Mouse (Mus musculus): ENCODE measurements around the gene Vps8.

Gene Vps8

GRCm38 (mm10) chr16:21465868-21466267 is 43.0 kb downstream of the Vps8 start:
- intact Hi-C loops (cut with DNase I) = no loop called here

- intact Hi-C loops (cut with DNase I) = no loop called here
These were observed 47.5 kb downstream of the Vps8 start for GRCm38 (mm10) chr16:21470416-21470815.

- intact Hi-C loops (cut with DNase I) = no loop called here
These were observed 54.2 kb downstream of the Vps8 start for GRCm38 (mm10) chr16:21477074-21477473.

GRCm38 (mm10) chr16:21478376-21478775 is 55.5 kb downstream of the Vps8 start:
- intact Hi-C loops (cut with DNase I) = no loop called here

- intact Hi-C loops (cut with DNase I) = no loop called here
These were observed 60.9 kb downstream of the Vps8 start for GRCm38 (mm10) chr16:21483803-21484202.

- intact Hi-C loops (cut with DNase I) = loop anchor here (5.0 kb wide), 1 partner anchor 242 kb away; no protein-coding TSS in a partner anchor
These were observed 62.8 kb downstream of the Vps8 start for GRCm38 (mm10) chr16:21485716-21486115.

- intact Hi-C loops (cut with DNase I) = loop anchor here (2.0 to 5.0 kb wide), 2 partner anchors 48 to 239 kb away; no protein-coding TSS in a partner anchor
These were observed 65.5 kb downstream of the Vps8 start for GRCm38 (mm10) chr16:21488413-21488812.

- intact Hi-C loops (cut with DNase I) = no loop called here
These were observed 69.4 kb downstream of the Vps8 start for GRCm38 (mm10) chr16:21492346-21492745.

GRCm38 (mm10) chr16:21492894-21493293 is 70.0 kb downstream of the Vps8 start:
- intact Hi-C loops (cut with DNase I) = no loop called here

- intact Hi-C loops (cut with DNase I) = no loop called here
These were observed 71.8 kb downstream of the Vps8 start for GRCm38 (mm10) chr16:21494681-21495080.

GRCm38 (mm10) chr16:21496799-21497198 is 73.9 kb downstream of the Vps8 start:
- intact Hi-C loops (cut with DNase I) = no loop called here

GRCm38 (mm10) chr16:21497627-21498026 is 74.7 kb downstream of the Vps8 start:
- intact Hi-C loops (cut with DNase I) = no loop called here

GRCm38 (mm10) chr16:21498984-21499383 is 76.1 kb downstream of the Vps8 start:
- intact Hi-C loops (cut with DNase I) = no loop called here

- intact Hi-C loops (cut with DNase I) = no loop called here
These were observed 76.7 kb downstream of the Vps8 start for GRCm38 (mm10) chr16:21499656-21500055.

GRCm38 (mm10) chr16:21518833-21519232 is 95.9 kb downstream of the Vps8 start:
- intact Hi-C loops (cut with DNase I) = no loop called here

GRCm38 (mm10) chr16:21519785-21520184 is 96.9 kb downstream of the Vps8 start:
- intact Hi-C loops (cut with DNase I) = no loop called here

GRCm38 (mm10) chr16:21523738-21524137 is 100.8 kb downstream of the Vps8 start:
- intact Hi-C loops (cut with DNase I) = no loop called here

- intact Hi-C loops (cut with DNase I) = no loop called here
These were observed 102.5 kb downstream of the Vps8 start for GRCm38 (mm10) chr16:21525376-21525775.

- intact Hi-C loops (cut with DNase I) = no loop called here
These were observed 104.5 kb downstream of the Vps8 start for GRCm38 (mm10) chr16:21527271-21528007.

- intact Hi-C loops (cut with DNase I) = no loop called here
These were observed 110.6 kb downstream of the Vps8 start for GRCm38 (mm10) chr16:21533503-21533902.

- intact Hi-C loops (cut with DNase I) = loop anchor here (2.0 kb wide), 1 partner anchor 48 kb away; no protein-coding TSS in a partner anchor
These were observed 113.5 kb downstream of the Vps8 start for GRCm38 (mm10) chr16:21536240-21537005.

GRCm38 (mm10) chr16:21537312-21537711 is 114.4 kb downstream of the Vps8 start:
- intact Hi-C loops (cut with DNase I) = loop anchor here (2.0 kb wide), 1 partner anchor 49 kb away; no protein-coding TSS in a partner anchor

Measured in adrenal gland (tissue).